Mouse (Mus musculus) hematopoietic stem cell, adult 5-6 weeks (primary cell): ENCODE results near the gene Pbxip1. TPM values are rescaled to one million over a fixed set of nuclear protein-coding genes. Genes with fewer than 3 reads are reported as not detected.

Source experiments
- ATAC-seq, 2 experiments: fragments of 125-278 bp in 1 of 2; replicated peaks in 1 of 2; 2 replicates each; pipeline ENCODE4 v1.8.0; 2016 to 2017; ENCODE audit warnings: inconsistent platforms in 2 of 2, mild to moderate bottlenecking in 2 of 2, moderate number of reproducible peaks in 2 of 2, low read depth in 1 of 2, moderate TSS enrichment in 1 of 2; ENCODE audit not compliant: low FRiP score in 2 of 2, poor library complexity in 2 of 2, severe bottlenecking in 2 of 2, insufficient read depth in 1 of 2, low TSS enrichment in 1 of 2
- total RNA-seq: library from RNA; stranded (forward); fragments of 172-1452, 232-1000 nt; gene quantifications from 2 replicates; pipeline ENCODE4 v1.2.3, GENCODE M21; 2017

Pbxip1 gene
- total RNA-seq, 1 experiment from 2014 or later: 26.7 TPM

GRCm38 (mm10) chr3:89456726-89457665 lies 20.5 kb downstream of the Pbxip1 start:
- peak; percentile 61 to 75 for ATAC-seq

GRCm38 (mm10) chr3:89458372-89458964 lies 22.0 kb downstream of the Pbxip1 start:
- ATAC-seq: peak; percentile 60 to 65

GRCm38 (mm10) chr3:89458965-89459807 lies 22.7 kb downstream of the Pbxip1 start:
- peak; percentile 76 to 80 for ATAC-seq

GRCm38 (mm10) chr3:89468268-89468667 lies 31.8 kb downstream of the Pbxip1 start:
- no peak for ATAC-seq

- no peak for ATAC-seq
These were observed 35.8 kb downstream of the Pbxip1 start for GRCm38 (mm10) chr3:89472280-89472679.

- peak; percentile 27 to 29; a peak in 1 of 4 replicates for ATAC-seq
These were observed 37.3 kb downstream of the Pbxip1 start for GRCm38 (mm10) chr3:89473838-89474237.

- ATAC-seq: no peak
These were observed 42.5 kb downstream of the Pbxip1 start for GRCm38 (mm10) chr3:89479055-89479454.

- ATAC-seq: peak in 1 of 2 experiments; percentile 37; a peak in 1 of 4 replicates
These were observed 45.0 kb downstream of the Pbxip1 start for GRCm38 (mm10) chr3:89481488-89481887.

- ATAC-seq: no peak
These were observed 45.7 kb downstream of the Pbxip1 start for GRCm38 (mm10) chr3:89482249-89482648.

GRCm38 (mm10) chr3:89484766-89485524 lies 48.4 kb downstream of the Pbxip1 start:
- peak; percentile 93 to 94 for ATAC-seq

GRCm38 (mm10) chr3:89486111-89486510 lies 49.6 kb downstream of the Pbxip1 start:
- no peak for ATAC-seq

GRCm38 (mm10) chr3:89486916-89487702 lies 50.6 kb downstream of the Pbxip1 start:
- no peak; a peak in 1 of 4 replicates for ATAC-seq

- no peak for ATAC-seq
These were observed 54.3 kb downstream of the Pbxip1 start for GRCm38 (mm10) chr3:89490790-89491189.

- no peak for ATAC-seq
These were observed 55.1 kb downstream of the Pbxip1 start for GRCm38 (mm10) chr3:89491559-89491958.

- ATAC-seq: no peak
These were observed 56.2 kb downstream of the Pbxip1 start for GRCm38 (mm10) chr3:89492701-89493151.

- ATAC-seq: no peak
These were observed 58.1 kb downstream of the Pbxip1 start for GRCm38 (mm10) chr3:89494630-89495029.
